Mouse (Mus musculus) limb, embryonic 15.5 days (tissue): Measurements from ENCODE around the gene Hdac9. TPM values are rescaled to one million over a fixed set of nuclear protein-coding genes. Genes with fewer than 3 reads are reported as not detected.

Source experiments
- ATAC-seq: fragments of 200-750 bp; cut with Nextera tagmentation; 2 replicates; pipeline ENCODE4 v1.8.0; 2017; ENCODE audit warnings: low read depth, moderate TSS enrichment; ENCODE audit not compliant: insufficient number of reproducible peaks, low FRiP score, low TSS enrichment
- H3K27ac ChIP-seq: fragments of 300-500 bp; sonication (generic); 2 replicates; pipeline ENCODE4 v1.5.1; 2015; ENCODE audit warnings: moderate library complexity, mild to moderate bottlenecking, inconsistent platforms
- H3K27me3 ChIP-seq: fragments of 300-500 bp; sonication (generic); 2 replicates; pipeline ENCODE4 v1.6.1; 2015; ENCODE audit warnings: inconsistent platforms
- H3K36me3 ChIP-seq: fragments of 300-500 bp; sonication (generic); 2 replicates; pipeline ENCODE4 v1.6.1; 2015; ENCODE audit warnings: inconsistent platforms
- H3K4me1 ChIP-seq: fragments of 300-500 bp; sonication (generic); 2 replicates; pipeline ENCODE4 v1.6.1; 2015; ENCODE audit warnings: inconsistent platforms
- H3K4me2 ChIP-seq: fragments of 300-500 bp; sonication (generic); 2 replicates; pipeline ENCODE4 v1.6.1; 2015; ENCODE audit warnings: mild to moderate bottlenecking, inconsistent platforms
- H3K4me3 ChIP-seq: fragments of 300-500 bp; sonication (generic); 2 replicates; pipeline ENCODE4 v1.5.1; 2015; ENCODE audit warnings: mild to moderate bottlenecking, inconsistent platforms
- H3K9ac ChIP-seq: fragments of 300-500 bp; sonication (generic); 2 replicates; pipeline ENCODE4 v1.6.1; 2015; ENCODE audit warnings: inconsistent platforms
- H3K9me3 ChIP-seq: fragments of 300-500 bp; sonication (generic); 2 replicates; pipeline ENCODE4 v1.6.1; 2016; ENCODE audit warnings: inconsistent platforms
- WGBS: fragments of 180-500 bp; shearing (Covaris S2); methylation state at CpG from one replicate; pipeline ENCODE4 v1.1.7; 2015; 5-methylcytosine and 5-hydroxymethylcytosine counted together
- polyA plus RNA-seq: library from polyadenylated mRNA; unstranded; fragments of >200 nt; fragmentation: Nextera tagmentation; extraction: Ambion mirVana; gene quantifications from 2 replicates; pipeline ENCODE4 v1.2.1, GENCODE M21; 2015

Gene Hdac9
- polyA plus RNA-seq, 1 experiment from 2014 or later = 9.0 TPM

DNA sequence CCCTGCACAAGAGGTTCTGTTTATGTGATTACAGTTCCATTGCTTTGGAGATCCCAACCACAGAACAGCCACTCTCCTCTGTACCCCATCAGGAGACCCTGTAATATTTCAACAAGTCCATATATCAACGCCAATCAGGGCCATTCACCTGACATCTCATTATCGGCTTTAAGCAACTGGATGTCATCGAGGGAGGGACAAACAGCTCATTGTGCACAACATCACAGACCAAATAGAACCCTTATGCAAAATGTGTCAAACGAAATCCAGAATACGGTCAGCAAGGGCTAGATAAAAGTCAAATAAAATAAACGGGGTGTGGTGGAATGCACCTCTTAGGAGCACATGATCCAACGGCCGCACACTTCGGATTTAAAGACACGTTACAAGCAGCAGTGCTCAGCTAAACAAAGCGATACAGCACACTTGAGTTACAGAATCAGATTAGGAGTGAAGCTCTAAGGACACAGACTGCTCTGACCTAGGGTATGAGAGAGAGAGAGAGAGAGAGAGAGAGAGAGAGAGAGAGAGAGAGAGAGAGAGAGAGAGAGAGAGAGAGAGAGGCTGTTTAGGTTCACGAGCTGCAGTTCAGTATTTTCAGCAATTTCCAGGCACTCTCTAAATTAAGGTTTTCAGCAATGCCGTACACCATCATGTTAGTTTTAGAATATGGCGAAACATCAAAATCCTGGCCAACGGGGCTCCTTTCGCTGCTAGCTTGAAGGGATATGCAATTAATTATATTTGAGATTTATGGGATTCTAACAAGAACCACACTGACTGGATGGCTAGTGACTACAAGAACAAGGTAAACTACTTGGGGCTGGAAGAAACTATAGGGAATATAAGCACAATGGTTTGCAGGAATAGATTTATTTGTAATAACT, 279.4 kb downstream of the Hdac9 start:
- Histone ChIP-seq H3K4me3 (no peak overlapping the region), H3K36me3 (no peaks in the 10 kb centered on the region), H3K9ac (no peak overlapping the region), H3K27me3 (no peaks in the 10 kb centered on the region), H3K4me2 (0 out of 2 replicates have a peak overlapping the region, but pooled peaks have one; percentile 12), H3K4me1 (no peaks in the 10 kb centered on the region), H3K27ac (no peak overlapping the region), H3K9me3 (no peaks in the 10 kb centered on the region)
- ATAC-seq = no peak
- WGBS = 18% methylated on average over 16 of the region's 16 CpGs

DNA sequence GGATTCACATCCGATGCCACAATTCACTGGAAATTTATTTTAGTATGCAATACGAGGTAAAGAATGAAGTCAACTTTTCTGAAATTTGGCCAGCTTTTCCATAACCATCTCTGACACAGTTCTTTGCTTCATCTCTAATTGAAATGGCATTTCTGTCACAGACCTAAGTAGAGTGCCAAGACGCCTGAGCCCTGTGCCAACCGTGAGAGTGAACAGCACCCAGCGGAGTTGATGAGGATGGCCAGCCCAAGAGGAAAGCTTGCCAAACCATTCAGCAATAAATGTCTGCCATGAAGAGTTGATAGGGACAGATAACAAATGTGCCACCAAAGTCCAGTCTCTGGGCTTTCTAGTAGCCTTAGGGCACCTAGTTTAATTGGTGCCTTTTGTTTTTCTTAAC, 297.8 kb downstream of the Hdac9 start:
- no peak overlapping the region for H3K4me2 ChIP-seq
- no peaks in the 10 kb centered on the region for H3K9me3 ChIP-seq
- H3K36me3 ChIP-seq = no peaks in the 10 kb centered on the region
- H3K9ac ChIP-seq = no peak overlapping the region
- ATAC-seq = no peak
- no peaks in the 10 kb centered on the region for H3K27me3 ChIP-seq
- no peak overlapping the region for H3K4me3 ChIP-seq
- H3K4me1 ChIP-seq = 0 out of 2 replicates have a peak, but pooled peaks cover 3% of the 10 kb centered on the region
- 83% methylated on average over 5 of the region's 5 CpGs for WGBS
- H3K27ac ChIP-seq = no peak overlapping the region

DNA sequence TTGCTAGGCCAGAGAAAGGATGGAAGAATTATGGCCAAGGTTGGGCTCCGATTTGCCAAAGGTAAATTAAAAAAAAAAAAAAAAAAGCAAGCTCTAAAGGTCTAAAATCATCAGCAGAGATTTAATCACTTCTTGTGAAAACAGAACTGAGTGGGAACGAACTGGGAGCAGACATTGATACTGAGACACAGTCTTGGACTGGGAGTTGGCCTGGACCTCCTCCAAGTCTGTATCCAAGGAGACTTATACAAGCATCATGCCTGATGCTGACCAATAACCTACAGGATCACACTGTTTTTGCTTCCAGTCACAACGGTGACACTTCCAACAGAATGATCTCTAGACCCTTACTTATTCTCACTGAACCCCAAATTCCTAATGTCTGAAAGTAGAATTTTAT, 298.6 kb downstream of the Hdac9 start:
- H3K36me3 ChIP-seq = no peaks in the 10 kb centered on the region
- no peaks in the 10 kb centered on the region for H3K27me3 ChIP-seq
- H3K27ac ChIP-seq = no peak overlapping the region
- H3K4me3 ChIP-seq = no peak overlapping the region
- no peak overlapping the region for H3K9ac ChIP-seq
- no peak overlapping the region for H3K4me2 ChIP-seq
- H3K4me1 ChIP-seq = 0 out of 2 replicates have a peak, but pooled peaks cover 3% of the 10 kb centered on the region
- H3K9me3 ChIP-seq = no peaks in the 10 kb centered on the region
- WGBS = 45% methylated on average over 3 of the region's 3 CpGs
- ATAC-seq = no peak

DNA sequence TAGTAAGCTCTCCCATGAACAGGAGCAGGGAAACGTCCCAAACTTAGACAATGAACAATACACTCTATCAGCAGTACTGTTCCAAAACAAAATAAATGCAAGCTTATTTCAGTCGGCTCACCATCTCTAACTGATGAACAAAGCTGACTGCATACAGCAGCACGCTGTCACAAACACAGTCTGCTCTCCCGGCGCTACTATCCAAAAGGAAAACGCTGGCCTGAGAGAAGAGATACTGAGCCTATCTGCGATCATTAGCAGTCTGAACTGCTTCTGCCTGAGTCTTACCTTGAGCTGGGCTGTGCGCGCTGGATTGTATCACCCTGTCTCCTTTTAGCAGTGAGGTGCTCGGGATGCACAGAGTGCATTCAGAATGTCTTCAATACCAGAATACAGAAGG, 299.1 kb downstream of the Hdac9 start:
- Histone ChIP-seq H3K4me1 (0 out of 2 replicates have a peak, but pooled peaks cover 3% of the 10 kb centered on the region), H3K27me3 (no peaks in the 10 kb centered on the region), H3K36me3 (no peaks in the 10 kb centered on the region), H3K27ac (no peak overlapping the region), H3K9ac (no peak overlapping the region), H3K4me2 (no peak overlapping the region), H3K9me3 (no peaks in the 10 kb centered on the region), H3K4me3 (no peak overlapping the region)
- 72% methylated on average over 10 of the region's 10 CpGs for WGBS
- ATAC-seq = no peak

DNA sequence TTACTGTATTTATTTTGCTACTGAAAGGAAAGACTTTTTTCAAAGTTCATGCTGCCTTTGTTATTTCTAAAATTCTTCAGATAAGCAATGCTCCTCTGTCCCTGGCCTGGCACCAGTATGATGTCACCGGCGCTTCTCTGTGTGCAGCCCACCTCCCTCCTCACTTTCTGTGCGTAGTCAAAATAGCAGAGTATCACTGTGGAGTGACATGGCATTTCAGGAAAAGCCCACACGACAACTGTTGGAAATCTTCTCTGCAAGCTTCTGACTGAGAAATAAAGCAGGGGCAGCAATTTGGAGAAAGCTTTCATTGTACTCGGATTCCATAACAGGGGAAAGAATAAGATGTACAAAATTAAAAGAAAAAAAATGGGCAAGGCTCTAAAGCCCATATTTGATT, 302.1 kb downstream of the Hdac9 start:
- no peaks in the 10 kb centered on the region for H3K27me3 ChIP-seq
- H3K4me1 ChIP-seq = 0 out of 2 replicates have a peak, but pooled peaks cover 3% of the 10 kb centered on the region
- no peak overlapping the region for H3K27ac ChIP-seq
- no peak overlapping the region for H3K9ac ChIP-seq
- H3K36me3 ChIP-seq = no peaks in the 10 kb centered on the region
- H3K4me2 ChIP-seq = no peak overlapping the region
- H3K4me3 ChIP-seq = no peak overlapping the region
- 79% methylated on average over 5 of the region's 5 CpGs for WGBS
- no peak for ATAC-seq
- H3K9me3 ChIP-seq = no peaks in the 10 kb centered on the region

DNA sequence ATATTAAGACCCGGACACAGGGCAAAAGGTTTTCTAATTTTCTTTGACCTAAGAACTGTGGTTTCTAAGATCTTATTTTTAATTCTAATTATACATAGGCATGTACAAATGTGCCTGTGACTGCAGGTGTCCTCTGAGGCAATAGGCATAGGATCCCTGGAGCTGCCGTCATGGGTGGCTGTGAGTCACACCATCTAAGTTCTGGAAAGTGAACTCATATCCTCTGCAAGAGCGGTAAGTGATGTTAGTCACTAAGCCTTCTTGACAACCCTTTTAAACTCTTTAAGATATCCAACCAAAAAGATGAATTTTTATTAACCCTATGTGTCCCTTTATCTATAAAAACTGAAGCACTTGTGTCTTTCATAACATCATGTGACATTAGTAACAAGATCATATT, 304.4 kb downstream of the Hdac9 start:
- Histone ChIP-seq H3K4me1 (no peaks in the 10 kb centered on the region), H3K4me2 (no peak overlapping the region), H3K9me3 (no peaks in the 10 kb centered on the region), H3K27ac (no peak overlapping the region), H3K4me3 (no peak overlapping the region), H3K36me3 (no peaks in the 10 kb centered on the region), H3K27me3 (no peaks in the 10 kb centered on the region), H3K9ac (no peak overlapping the region)
- WGBS = 88% methylated on average over 3 of the region's 3 CpGs
- ATAC-seq = no peak

DNA sequence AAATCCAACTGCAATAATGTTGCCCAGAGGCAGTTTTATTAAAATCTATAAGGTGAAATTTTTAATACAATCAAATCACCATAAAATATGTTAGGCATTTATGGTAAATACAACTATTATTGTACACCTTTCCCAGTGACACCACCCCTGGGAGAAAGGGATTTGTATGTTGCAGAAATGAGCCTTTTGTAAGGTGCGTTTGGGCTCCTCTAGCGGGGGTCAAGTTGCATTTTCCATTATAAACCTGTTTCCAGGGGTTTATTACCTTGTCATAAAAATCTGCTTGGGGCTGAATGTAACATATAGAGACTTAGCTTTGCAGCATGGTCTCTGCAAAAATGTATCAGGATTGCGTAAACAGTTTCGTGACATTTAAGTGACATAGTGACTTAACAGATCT, 312.4 kb downstream of the Hdac9 start:
- no peak overlapping the region for H3K4me2 ChIP-seq
- no peaks in the 10 kb centered on the region for H3K27me3 ChIP-seq
- ATAC-seq = no peak
- no peaks in the 10 kb centered on the region for H3K36me3 ChIP-seq
- 27% methylated on average over 4 of the region's 4 CpGs for WGBS
- no peak overlapping the region for H3K27ac ChIP-seq
- H3K4me3 ChIP-seq = no peak overlapping the region
- H3K9ac ChIP-seq = no peak overlapping the region
- H3K9me3 ChIP-seq = no peaks in the 10 kb centered on the region
- H3K4me1 ChIP-seq = peaks cover 3% of the 10 kb centered on the region; the same call in 1 of the 2 replicates

DNA sequence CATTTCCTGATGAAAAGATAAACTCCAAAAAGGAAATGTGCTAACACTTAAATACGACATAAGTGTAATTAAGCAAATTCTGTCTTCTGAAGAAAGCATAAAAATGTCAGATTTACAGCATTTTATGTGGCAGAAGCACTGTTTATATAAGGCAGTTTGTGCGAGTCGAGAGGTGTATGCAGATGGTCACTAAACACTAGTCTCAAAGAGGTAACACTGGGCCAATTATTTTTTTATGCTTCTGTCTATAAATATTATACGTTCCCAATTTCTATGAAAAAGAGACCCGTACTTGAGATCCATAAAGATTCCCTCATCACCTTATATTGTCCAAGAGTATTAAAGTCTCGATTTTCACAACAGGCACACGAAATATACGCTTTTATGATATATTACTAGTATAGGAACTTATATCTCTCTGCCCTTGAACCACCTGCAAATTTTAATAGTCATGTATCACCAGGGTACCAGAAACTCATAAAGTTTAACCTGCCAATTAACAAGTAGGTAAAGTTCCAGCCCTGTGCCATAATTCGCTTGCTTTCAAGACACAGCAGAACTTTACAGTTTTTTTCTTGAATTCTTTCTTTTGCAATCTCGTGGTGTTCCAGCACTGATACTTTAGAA, 322.6 kb downstream of the Hdac9 start:
- no peak overlapping the region for H3K27ac ChIP-seq
- no peaks in the 10 kb centered on the region for H3K36me3 ChIP-seq
- H3K27me3 ChIP-seq = no peaks in the 10 kb centered on the region
- no peak overlapping the region for H3K4me2 ChIP-seq
- 33% methylated on average over 10 of the region's 10 CpGs for WGBS
- ATAC-seq = no peak
- no peak overlapping the region for H3K4me3 ChIP-seq
- H3K9ac ChIP-seq = no peak overlapping the region
- H3K9me3 ChIP-seq = no peaks in the 10 kb centered on the region
- no peaks in the 10 kb centered on the region for H3K4me1 ChIP-seq

DNA sequence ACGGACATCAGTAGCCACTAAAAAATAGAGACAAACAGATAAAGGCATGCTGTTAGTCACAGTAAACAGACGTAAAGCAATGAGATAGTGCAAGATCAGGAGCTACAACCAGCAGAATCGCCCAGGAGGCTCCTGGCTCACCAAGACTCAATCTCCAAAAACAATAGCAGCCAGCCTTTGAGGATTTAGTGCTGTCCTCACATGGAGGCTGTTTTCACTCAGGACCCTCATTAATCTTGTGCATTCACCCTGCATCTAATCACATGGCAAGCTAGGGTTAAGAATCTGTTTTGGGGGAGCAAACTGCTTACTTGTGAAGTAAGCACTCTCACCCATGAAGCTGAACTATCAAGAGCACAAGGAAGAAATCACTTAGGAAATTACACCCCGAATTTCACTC, 329.7 kb downstream of the Hdac9 start:
- no peaks in the 10 kb centered on the region for H3K36me3 ChIP-seq
- no peak overlapping the region for H3K27ac ChIP-seq
- H3K9ac ChIP-seq = no peak overlapping the region
- ATAC-seq = no peak
- WGBS = 48% methylated on average over 4 of the region's 4 CpGs
- no peaks in the 10 kb centered on the region for H3K27me3 ChIP-seq
- H3K4me3 ChIP-seq = no peak overlapping the region
- no peaks in the 10 kb centered on the region for H3K9me3 ChIP-seq
- no peak overlapping the region for H3K4me2 ChIP-seq
- no peaks in the 10 kb centered on the region for H3K4me1 ChIP-seq

DNA sequence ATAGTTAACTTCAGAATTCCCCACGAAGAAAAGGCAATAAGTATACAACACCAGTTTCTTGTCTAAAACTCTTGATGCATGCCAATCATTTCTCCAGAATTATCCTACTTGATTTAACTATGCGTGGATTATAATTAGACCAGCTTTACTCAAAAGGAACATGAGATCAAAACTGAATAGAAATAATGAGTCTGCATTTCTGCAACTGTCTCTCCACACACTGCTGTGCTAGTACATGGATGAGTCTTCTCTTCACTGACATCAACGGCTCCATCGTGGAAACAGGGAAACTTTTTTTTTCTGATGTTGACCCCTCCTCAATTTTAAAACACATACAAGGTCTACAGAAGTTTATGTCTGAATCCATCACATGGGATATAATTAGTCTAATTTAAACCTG, 334.4 kb downstream of the Hdac9 start:
- H3K4me2 ChIP-seq = no peak overlapping the region
- 87% methylated on average over 4 of the region's 4 CpGs for WGBS
- no peak overlapping the region for H3K9ac ChIP-seq
- no peaks in the 10 kb centered on the region for H3K9me3 ChIP-seq
- no peak overlapping the region for H3K4me3 ChIP-seq
- no peak for ATAC-seq
- H3K27me3 ChIP-seq = no peaks in the 10 kb centered on the region
- H3K27ac ChIP-seq = no peak overlapping the region
- no peaks in the 10 kb centered on the region for H3K4me1 ChIP-seq
- no peaks in the 10 kb centered on the region for H3K36me3 ChIP-seq

DNA sequence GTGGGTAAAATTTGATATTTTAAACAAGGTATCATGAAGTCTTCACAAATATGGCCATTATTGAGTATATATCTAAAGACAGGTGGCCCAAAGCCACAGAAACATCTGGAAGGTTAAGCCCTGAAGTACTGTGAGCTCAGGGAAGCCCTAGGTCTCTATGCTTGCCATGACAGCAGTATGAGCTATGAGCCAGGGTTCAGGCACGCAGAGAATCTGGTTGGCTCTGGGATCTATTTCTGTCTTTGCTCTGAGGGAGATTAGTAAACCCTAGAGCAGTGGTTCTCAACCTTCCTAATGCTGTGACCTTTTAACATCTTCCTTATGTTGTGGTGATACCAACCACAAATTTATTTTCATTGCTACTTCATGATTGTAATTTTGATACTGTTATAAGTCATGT, 337.7 kb downstream of the Hdac9 start:
- no peaks in the 10 kb centered on the region for H3K36me3 ChIP-seq
- no peaks in the 10 kb centered on the region for H3K27me3 ChIP-seq
- no peak overlapping the region for H3K27ac ChIP-seq
- WGBS = 67% methylated on average over 1 of the region's 1 CpGs
- H3K4me2 ChIP-seq = no peak overlapping the region
- ATAC-seq = no peak
- H3K4me3 ChIP-seq = no peak overlapping the region
- H3K9ac ChIP-seq = no peak overlapping the region
- no peaks in the 10 kb centered on the region for H3K4me1 ChIP-seq
- H3K9me3 ChIP-seq = no peaks in the 10 kb centered on the region

DNA sequence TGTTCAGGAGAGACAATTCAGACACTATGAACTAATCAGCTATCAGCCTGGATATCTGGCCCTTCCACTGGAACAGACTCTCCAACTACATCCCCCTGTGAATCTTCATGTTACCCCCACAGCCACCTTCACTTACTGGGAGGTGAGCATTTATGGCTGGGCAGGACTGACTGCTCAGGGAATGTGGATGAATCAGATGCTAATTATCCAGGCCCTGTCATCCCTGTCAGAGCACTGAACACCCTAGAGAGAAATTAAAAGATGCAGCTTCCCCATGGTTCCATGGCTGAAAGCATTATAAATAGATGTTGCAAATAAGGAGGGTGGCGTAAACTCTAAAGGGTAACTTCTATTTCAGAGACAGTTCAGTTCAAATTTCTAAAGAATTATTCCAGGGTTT, 345.8 kb downstream of the Hdac9 start:
- H3K4me3 ChIP-seq = no peak overlapping the region
- no peaks in the 10 kb centered on the region for H3K36me3 ChIP-seq
- H3K27ac ChIP-seq = no peak overlapping the region
- H3K9me3 ChIP-seq = no peaks in the 10 kb centered on the region
- no peaks in the 10 kb centered on the region for H3K27me3 ChIP-seq
- H3K4me1 ChIP-seq = no peaks in the 10 kb centered on the region
- ATAC-seq = no peak
- no peak overlapping the region for H3K4me2 ChIP-seq
- 89% methylated on average over 1 of the region's 1 CpGs for WGBS
- H3K9ac ChIP-seq = no peak overlapping the region
